Mouse (Mus musculus): ENCODE measurements around the gene Ube2j2. TPM values are rescaled to one million over a fixed set of nuclear protein-coding genes. Genes with fewer than 3 reads are reported as not detected.

Gene Ube2j2
- total RNA-seq (2014; rRNA removed) (80.3 and 84.7 TPM in 2 replicates), polyA plus RNA-seq (2015; fragmentation: Nextera tagmentation; extraction: Ambion mirVana) (138 and 163 TPM in 2 replicates)

DNA sequence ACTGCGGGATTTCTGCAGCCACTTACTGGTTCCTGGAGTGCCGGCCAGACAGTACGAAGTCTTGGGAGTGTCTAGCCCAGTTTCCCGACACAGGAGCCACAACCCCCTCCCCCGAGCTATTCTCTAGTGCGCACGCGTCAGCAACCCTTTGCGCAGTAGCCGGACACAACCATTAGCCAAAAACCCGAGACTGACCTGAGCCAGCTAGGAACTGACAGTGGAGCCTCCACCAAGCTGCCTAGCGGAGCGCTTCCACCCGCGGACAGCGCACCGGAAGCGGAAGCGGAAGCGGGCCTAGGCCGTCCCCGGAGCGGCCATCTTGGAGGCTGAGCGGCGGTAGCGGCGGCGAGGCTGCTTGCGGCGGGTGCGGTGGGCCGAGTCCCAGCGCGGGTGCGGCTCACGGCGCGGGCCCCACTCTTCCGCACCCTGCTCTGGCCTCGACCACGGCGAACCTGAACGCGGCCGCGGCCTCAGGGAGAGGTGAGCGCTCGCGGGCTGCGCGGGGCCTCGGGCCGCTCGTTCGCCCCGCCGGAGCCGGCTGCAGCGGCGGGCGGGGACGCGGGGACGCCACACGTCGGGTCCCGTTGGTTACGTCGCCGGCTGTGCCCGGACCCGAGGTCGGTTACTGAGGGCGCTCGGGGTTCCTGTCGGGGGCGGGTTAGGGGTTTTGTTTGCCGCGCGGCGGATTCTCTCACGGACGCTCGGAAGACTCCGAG is at the start of gene Ube2j2:
Gene Ube2j2 (plus strand): TSS at position 298 of the 716 bp plus-strand sequence.
- DNase-seq, result peak; percentile 97
- Histone ChIP-seq H3K9me3 (ENCODE audit: low read length) (no peaks in the 10 kb centered on the region), H3K36me3 (ENCODE audit: insufficient read depth) (peaks cover 13% of the 10 kb centered on the region; the same call in 1 of the 2 replicates), H3K9ac (peak within 1 kb of the TSS; percentile 81), H3K4me2 (ENCODE audit: low read depth) (peak within 1 kb of the TSS; percentile 93), H3K27me3 (ENCODE audit: insufficient read depth, low read length) (no peaks in the 10 kb centered on the region), H3K4me3 (ENCODE audit: low read depth, low read length) (peak within 1 kb of the TSS; percentile 87), H3K27ac (ENCODE audit: low read depth, low read length) (peak within 1 kb of the TSS; percentile 80), H3K4me1 (ENCODE audit: insufficient read depth) (peaks cover 12% of the 10 kb centered on the region)
- no peak for TF ChIP-seq CTCF (IDR thresholded peaks at IDR 0.05; ENCODE audit: low read depth)
- WGBS, result 2% methylated on average over 85 of the region's 85 CpGs
- ATAC-seq, result peak; percentile 99

GRCm38 (mm10) chr4:155894311-155894881 is 49.2 kb upstream of the Ube2j2 start:
- Histone ChIP-seq H3K27me3 (ENCODE audit: insufficient read depth, low read length) (no peaks in the 10 kb centered on the region), H3K4me3 (ENCODE audit: low read depth, low read length) (peak overlapping the region; percentile 92), H3K9me3 (ENCODE audit: low read length) (no peaks in the 10 kb centered on the region), H3K36me3 (ENCODE audit: insufficient read depth) (peaks cover 38% of the 10 kb centered on the region), H3K4me2 (ENCODE audit: low read depth) (peak overlapping the region; percentile 97), H3K27ac (ENCODE audit: low read depth, low read length) (peak overlapping the region; percentile 72), H3K4me1 (ENCODE audit: insufficient read depth) (peaks cover 32% of the 10 kb centered on the region), H3K9ac (peak overlapping the region; percentile 98; the same call in 1 of the 2 replicates)
- WGBS, result 19% methylated on average over 8 of the region's 8 CpGs
- DNase-seq, result peak; percentile 36
- TF ChIP-seq CTCF (IDR thresholded peaks at IDR 0.05; ENCODE audit: low read depth), result no peak
- no peak for ATAC-seq

GRCm38 (mm10) chr4:155895216-155895615 is 48.4 kb upstream of the Ube2j2 start:
- ATAC-seq, result peak; percentile 8; the same call in 1 of the 2 replicates
- TF ChIP-seq CTCF (IDR thresholded peaks at IDR 0.05; ENCODE audit: low read depth), result no peak

DNA sequence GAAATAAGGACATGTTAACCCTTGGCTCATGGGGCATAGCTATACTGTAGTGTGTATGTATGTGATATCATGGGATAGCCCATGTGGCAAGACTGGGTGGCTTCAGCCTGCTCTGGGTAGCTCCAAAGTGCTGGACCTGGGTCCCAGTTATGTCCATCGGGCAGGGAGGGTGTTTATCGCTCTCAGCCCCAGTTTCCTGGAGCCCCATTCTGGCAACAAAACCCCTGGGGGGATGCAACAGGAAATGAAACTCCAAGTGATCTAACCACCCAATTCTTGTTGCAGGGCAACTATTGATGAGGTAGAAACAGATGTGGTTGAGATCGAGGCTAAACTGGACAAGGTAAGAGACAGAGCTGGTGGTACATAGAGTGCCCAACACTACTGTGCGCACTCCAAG is 47.8 kb upstream of the Ube2j2 start:
- no peak for DNase-seq
- Histone ChIP-seq H3K27me3 (ENCODE audit: insufficient read depth, low read length) (no peaks in the 10 kb centered on the region), H3K4me2 (ENCODE audit: low read depth) (peak overlapping the region; percentile 97), H3K4me3 (ENCODE audit: low read depth, low read length) (no peak overlapping the region), H3K9me3 (ENCODE audit: low read length) (no peaks in the 10 kb centered on the region), H3K36me3 (ENCODE audit: insufficient read depth) (peaks cover 48% of the 10 kb centered on the region), H3K27ac (ENCODE audit: low read depth, low read length) (no peak overlapping the region), H3K9ac (no peak overlapping the region), H3K4me1 (ENCODE audit: insufficient read depth) (peaks cover 24% of the 10 kb centered on the region)
- ATAC-seq, result no peak
- 96% methylated on average over 4 of the region's 4 CpGs for WGBS
- no peak for TF ChIP-seq CTCF (IDR thresholded peaks at IDR 0.05; ENCODE audit: low read depth)

More at GRCm38 (mm10) chr4:155895216-155895615, 48.4 kb upstream of the Ube2j2 start:
- WGBS, result 36% methylated on average over 6 of the region's 6 CpGs
- no peaks in the 10 kb centered on the region for H3K9me3 ChIP-seq (ENCODE audit: low read length)
- peak overlapping the region; percentile 97 for H3K4me2 ChIP-seq (ENCODE audit: low read depth)
- peak overlapping the region; percentile 72 for H3K27ac ChIP-seq (ENCODE audit: low read depth, low read length)
- H3K4me3 ChIP-seq (ENCODE audit: low read depth, low read length), result peak overlapping the region; percentile 92
- H3K36me3 ChIP-seq (ENCODE audit: insufficient read depth), result peaks cover 42% of the 10 kb centered on the region
- H3K9ac ChIP-seq, result peak overlapping the region; percentile 98
- H3K27me3 ChIP-seq (ENCODE audit: insufficient read depth, low read length), result no peaks in the 10 kb centered on the region
- DNase-seq, result peak; percentile 78
- peaks cover 30% of the 10 kb centered on the region for H3K4me1 ChIP-seq (ENCODE audit: insufficient read depth)

GRCm38 (mm10) chr4:155896461-155896860 is 47.2 kb upstream of the Ube2j2 start:
- Histone ChIP-seq H3K36me3 (ENCODE audit: insufficient read depth) (peaks cover 55% of the 10 kb centered on the region), H3K4me2 (ENCODE audit: low read depth) (no peak overlapping the region), H3K4me3 (ENCODE audit: low read depth, low read length) (no peak overlapping the region), H3K4me1 (ENCODE audit: insufficient read depth) (peaks cover 24% of the 10 kb centered on the region), H3K27me3 (ENCODE audit: insufficient read depth, low read length) (no peaks in the 10 kb centered on the region), H3K27ac (ENCODE audit: low read depth, low read length) (no peak overlapping the region), H3K9ac (no peak overlapping the region), H3K9me3 (ENCODE audit: low read length) (no peaks in the 10 kb centered on the region)
- TF ChIP-seq CTCF (IDR thresholded peaks at IDR 0.05; ENCODE audit: low read depth), result no peak
- no peak for DNase-seq
- ATAC-seq, result no peak
- WGBS, result 96% methylated on average over 12 of the region's 12 CpGs

DNA sequence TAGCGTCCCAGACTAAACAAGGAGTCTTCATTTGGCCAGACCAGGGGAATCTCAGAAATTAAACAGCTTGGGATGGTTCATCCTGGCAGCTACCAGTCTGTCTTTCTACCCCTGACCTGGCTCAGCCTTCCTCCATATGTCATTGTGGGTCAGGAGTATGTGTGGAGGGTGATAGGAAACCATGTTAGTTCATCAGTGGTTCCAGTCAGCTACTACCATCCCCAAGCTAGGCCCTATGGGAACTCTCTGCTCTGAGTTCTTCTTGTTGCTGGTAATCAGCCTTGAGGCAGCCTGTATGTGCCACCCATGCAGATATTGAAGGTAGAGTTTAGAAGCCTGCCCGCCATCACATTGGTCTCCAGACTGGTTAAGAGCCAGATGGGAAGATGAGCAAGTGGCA is 45.3 kb upstream of the Ube2j2 start:
- Histone ChIP-seq H3K9me3 (ENCODE audit: low read length) (no peaks in the 10 kb centered on the region), H3K4me1 (ENCODE audit: insufficient read depth) (peaks cover 24% of the 10 kb centered on the region), H3K4me3 (ENCODE audit: low read depth, low read length) (no peak overlapping the region), H3K27ac (ENCODE audit: low read depth, low read length) (no peak overlapping the region), H3K36me3 (ENCODE audit: insufficient read depth) (peaks cover 73% of the 10 kb centered on the region), H3K27me3 (ENCODE audit: insufficient read depth, low read length) (no peaks in the 10 kb centered on the region), H3K9ac (no peak overlapping the region), H3K4me2 (ENCODE audit: low read depth) (no peak overlapping the region)
- ATAC-seq (no peak), DNase-seq (no peak)
- TF ChIP-seq CTCF (IDR thresholded peaks at IDR 0.05; ENCODE audit: low read depth), result no peak
- WGBS, result 94% methylated on average over 2 of the region's 2 CpGs

DNA sequence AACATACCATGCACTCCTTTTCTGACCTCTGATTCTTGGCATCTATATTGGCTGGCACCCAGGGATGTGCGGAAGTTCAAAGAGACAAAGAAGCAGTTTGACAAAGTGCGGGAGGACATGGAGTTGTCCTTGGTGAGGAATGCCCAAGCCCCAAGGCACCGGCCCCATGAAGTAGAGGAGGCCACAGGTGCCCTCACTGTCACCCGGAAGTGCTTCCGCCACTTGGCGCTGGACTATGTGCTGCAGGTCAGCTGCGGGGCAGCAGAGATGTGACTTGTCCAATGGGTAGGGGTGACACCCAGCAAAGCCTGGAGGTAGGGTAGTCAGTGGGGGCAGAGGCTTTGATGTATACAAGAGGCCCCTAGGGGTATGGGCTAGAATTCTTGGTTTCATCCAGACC is 44.3 kb upstream of the Ube2j2 start:
- no peak overlapping the region for H3K27ac ChIP-seq (ENCODE audit: low read depth, low read length)
- TF ChIP-seq CTCF (IDR thresholded peaks at IDR 0.05; ENCODE audit: low read depth), result no peak
- H3K9ac ChIP-seq, result no peak overlapping the region
- peaks cover 83% of the 10 kb centered on the region for H3K36me3 ChIP-seq (ENCODE audit: insufficient read depth)
- ATAC-seq, result no peak
- DNase-seq, result no peak
- no peak overlapping the region for H3K4me2 ChIP-seq (ENCODE audit: low read depth)
- H3K4me1 ChIP-seq (ENCODE audit: insufficient read depth), result peaks cover 15% of the 10 kb centered on the region
- no peak overlapping the region for H3K4me3 ChIP-seq (ENCODE audit: low read depth, low read length)
- no peaks in the 10 kb centered on the region for H3K9me3 ChIP-seq (ENCODE audit: low read length)
- no peaks in the 10 kb centered on the region for H3K27me3 ChIP-seq (ENCODE audit: insufficient read depth, low read length)
- WGBS, result 96% methylated on average over 7 of the region's 7 CpGs

Data from forebrain, postnatal 0 days (tissue).